Mouse (Mus musculus): ENCODE measurements at regions not wholly inside any gene's neighbourhood (a gene's known extent, or its start where the extent isn't known, plus 50 kb on each side); places are given as distances from the start of the nearest gene placed in this dataset.
A peak's percentile ranks its signal among the peaks of the same experiment; 100 is the strongest.

GRCm38 (mm10) chr14:89405011-89405712, 934.0 kb upstream of the Pcdh20 start:
- Histone ChIP-seq H3K4me1 (ENCODE audit: control insufficient read depth, insufficient read depth, low read length) (no peaks in the 10 kb centered on the region), H3K27me3 (ENCODE audit: control insufficient read depth, insufficient read depth, low read length) (no peaks in the 10 kb centered on the region), H3K9ac (replicated peaks; ENCODE audit: low read length) (no peak overlapping the region), H3K4me3 (ENCODE audit: low read depth, low read length) (no peak overlapping the region), H3K36me3 (replicated peaks; ENCODE audit: control insufficient read depth, insufficient read depth, low read depth, low read length) (no peaks in the 10 kb centered on the region), H3K9me3 (replicated peaks; ENCODE audit: control insufficient read depth, low read length) (no peaks in the 10 kb centered on the region), H3K4me2 (ENCODE audit: low read depth, low read length) (no peak overlapping the region), H3K27ac (replicated peaks; ENCODE audit: low read depth, low read length) (no peak overlapping the region)
- ATAC-seq (replicated peaks; ENCODE audit: insufficient number of reproducible peaks, low FRiP score, low TSS enrichment, low read depth) = no peak
- WGBS = 86% methylated on average over 3 of the region's 3 CpGs
- no peak for DNase-seq (ENCODE audit: low spot score)

GRCm38 (mm10) chr14:89402568-89403339, 931.6 kb upstream of the Pcdh20 start:
- no peak for DNase-seq (ENCODE audit: low spot score)
- Histone ChIP-seq H3K4me2 (ENCODE audit: low read depth, low read length) (no peak overlapping the region), H3K27me3 (ENCODE audit: control insufficient read depth, insufficient read depth, low read length) (no peaks in the 10 kb centered on the region), H3K9ac (replicated peaks; ENCODE audit: low read length) (no peak overlapping the region), H3K9me3 (replicated peaks; ENCODE audit: control insufficient read depth, low read length) (no peaks in the 10 kb centered on the region), H3K36me3 (replicated peaks; ENCODE audit: control insufficient read depth, insufficient read depth, low read depth, low read length) (no peaks in the 10 kb centered on the region), H3K27ac (replicated peaks; ENCODE audit: low read depth, low read length) (no peak overlapping the region), H3K4me1 (ENCODE audit: control insufficient read depth, insufficient read depth, low read length) (no peaks in the 10 kb centered on the region), H3K4me3 (ENCODE audit: low read depth, low read length) (no peak overlapping the region)
- no peak for ATAC-seq (replicated peaks; ENCODE audit: insufficient number of reproducible peaks, low FRiP score, low TSS enrichment, low read depth)
- 52% methylated on average over 3 of the region's 3 CpGs for WGBS

- Histone ChIP-seq H3K9ac (replicated peaks; ENCODE audit: low read length) (no peak overlapping the region), H3K4me1 (ENCODE audit: control insufficient read depth, insufficient read depth, low read length) (no peaks in the 10 kb centered on the region), H3K27ac (replicated peaks; ENCODE audit: low read depth, low read length) (no peak overlapping the region), H3K4me3 (ENCODE audit: low read depth, low read length) (no peak overlapping the region), H3K9me3 (replicated peaks; ENCODE audit: control insufficient read depth, low read length) (no peaks in the 10 kb centered on the region), H3K4me2 (ENCODE audit: low read depth, low read length) (no peak overlapping the region), H3K36me3 (replicated peaks; ENCODE audit: control insufficient read depth, insufficient read depth, low read depth, low read length) (no peaks in the 10 kb centered on the region), H3K27me3 (ENCODE audit: control insufficient read depth, insufficient read depth, low read length) (no peaks in the 10 kb centered on the region)
- WGBS = 48% methylated on average over 5 of the region's 5 CpGs
- no peak for ATAC-seq (replicated peaks; ENCODE audit: insufficient number of reproducible peaks, low FRiP score, low TSS enrichment, low read depth)
- peak; percentile 26 for DNase-seq (ENCODE audit: low spot score)
Observed at GRCm38 (mm10) chr14:89357050-89357749, 886.0 kb upstream of the Pcdh20 start.

- H3K4me2 ChIP-seq (ENCODE audit: low read depth, low read length) = no peak overlapping the region
- H3K9me3 ChIP-seq (replicated peaks; ENCODE audit: control insufficient read depth, low read length) = no peaks in the 10 kb centered on the region
- WGBS = 52% methylated on average over 4 of the region's 4 CpGs
- H3K27me3 ChIP-seq (ENCODE audit: control insufficient read depth, insufficient read depth, low read length) = no peaks in the 10 kb centered on the region
- no peaks in the 10 kb centered on the region for H3K36me3 ChIP-seq (replicated peaks; ENCODE audit: control insufficient read depth, insufficient read depth, low read depth, low read length)
- no peaks in the 10 kb centered on the region for H3K4me1 ChIP-seq (ENCODE audit: control insufficient read depth, insufficient read depth, low read length)
- H3K9ac ChIP-seq (replicated peaks; ENCODE audit: low read length) = no peak overlapping the region
- DNase-seq (ENCODE audit: low spot score) = peak; percentile 45
- ATAC-seq (replicated peaks; ENCODE audit: insufficient number of reproducible peaks, low FRiP score, low TSS enrichment, low read depth) = no peak
- H3K4me3 ChIP-seq (ENCODE audit: low read depth, low read length) = no peak overlapping the region
- H3K27ac ChIP-seq (replicated peaks; ENCODE audit: low read depth, low read length) = no peak overlapping the region
Observed at GRCm38 (mm10) chr14:89347972-89348371, 876.8 kb upstream of the Pcdh20 start.

- Histone ChIP-seq H3K9ac (replicated peaks; ENCODE audit: low read length) (no peak overlapping the region), H3K27ac (replicated peaks; ENCODE audit: low read depth, low read length) (no peak overlapping the region), H3K4me1 (ENCODE audit: control insufficient read depth, insufficient read depth, low read length) (no peaks in the 10 kb centered on the region), H3K9me3 (replicated peaks; ENCODE audit: control insufficient read depth, low read length) (no peaks in the 10 kb centered on the region), H3K36me3 (replicated peaks; ENCODE audit: control insufficient read depth, insufficient read depth, low read depth, low read length) (no peaks in the 10 kb centered on the region), H3K4me3 (ENCODE audit: low read depth, low read length) (no peak overlapping the region), H3K4me2 (ENCODE audit: low read depth, low read length) (no peak overlapping the region), H3K27me3 (ENCODE audit: control insufficient read depth, insufficient read depth, low read length) (no peaks in the 10 kb centered on the region)
- ATAC-seq (replicated peaks; ENCODE audit: insufficient number of reproducible peaks, low FRiP score, low TSS enrichment, low read depth) (no peak), DNase-seq (ENCODE audit: low spot score) (no peak)
Observed at GRCm38 (mm10) chr14:89325116-89325515, 853.9 kb upstream of the Pcdh20 start.

- WGBS = 100% methylated on average over 1 of the region's 1 CpGs
- H3K27ac ChIP-seq (replicated peaks; ENCODE audit: low read depth, low read length) = no peak overlapping the region
- no peak for DNase-seq (ENCODE audit: low spot score)
- no peak overlapping the region for H3K9ac ChIP-seq (replicated peaks; ENCODE audit: low read length)
- no peak overlapping the region for H3K4me2 ChIP-seq (ENCODE audit: low read depth, low read length)
- ATAC-seq (replicated peaks; ENCODE audit: insufficient number of reproducible peaks, low FRiP score, low TSS enrichment, low read depth) = no peak
- no peaks in the 10 kb centered on the region for H3K36me3 ChIP-seq (replicated peaks; ENCODE audit: control insufficient read depth, insufficient read depth, low read depth, low read length)
- H3K9me3 ChIP-seq (replicated peaks; ENCODE audit: control insufficient read depth, low read length) = no peaks in the 10 kb centered on the region
- no peaks in the 10 kb centered on the region for H3K27me3 ChIP-seq (ENCODE audit: control insufficient read depth, insufficient read depth, low read length)
- no peaks in the 10 kb centered on the region for H3K4me1 ChIP-seq (ENCODE audit: control insufficient read depth, insufficient read depth, low read length)
- no peak overlapping the region for H3K4me3 ChIP-seq (ENCODE audit: low read depth, low read length)
Observed at GRCm38 (mm10) chr14:89308506-89308905, 837.3 kb upstream of the Pcdh20 start.

Data from embryonic facial prominence, embryonic 11.5 days (tissue).